Mouse (Mus musculus) cerebellum, postnatal 4 days (tissue): ENCODE data around the gene Map4k2.

Experiments used
- DNase-seq, 2 experiments: peaks; one replicate each; pipeline ENCODE4 v3.0.0; 2022; ENCODE audit warnings: low spot score in 2 of 2, mixed read lengths in 1 of 2

The Map4k2 gene

DNA sequence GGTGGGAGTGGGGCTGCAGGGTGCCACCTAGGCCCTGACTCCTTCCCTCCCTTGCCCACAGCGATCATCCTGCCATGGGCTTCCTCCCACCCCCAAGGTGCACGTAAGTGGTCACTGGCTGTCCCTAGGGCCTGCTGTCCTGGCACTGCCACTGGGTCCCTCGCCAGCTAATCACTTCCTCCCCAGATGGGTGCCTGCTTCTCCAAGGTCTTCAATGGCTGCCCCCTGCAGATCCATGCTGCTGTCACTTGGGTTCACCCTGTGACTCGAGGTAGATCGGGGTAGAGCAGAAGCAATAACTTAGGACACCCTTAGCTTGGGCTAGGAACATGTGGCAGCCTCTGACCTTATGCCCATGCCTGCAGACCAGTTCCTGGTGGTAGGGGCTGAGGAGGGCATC is 5.1 kb downstream of the Map4k2 start:
- DNase-seq = no peak

DNA sequence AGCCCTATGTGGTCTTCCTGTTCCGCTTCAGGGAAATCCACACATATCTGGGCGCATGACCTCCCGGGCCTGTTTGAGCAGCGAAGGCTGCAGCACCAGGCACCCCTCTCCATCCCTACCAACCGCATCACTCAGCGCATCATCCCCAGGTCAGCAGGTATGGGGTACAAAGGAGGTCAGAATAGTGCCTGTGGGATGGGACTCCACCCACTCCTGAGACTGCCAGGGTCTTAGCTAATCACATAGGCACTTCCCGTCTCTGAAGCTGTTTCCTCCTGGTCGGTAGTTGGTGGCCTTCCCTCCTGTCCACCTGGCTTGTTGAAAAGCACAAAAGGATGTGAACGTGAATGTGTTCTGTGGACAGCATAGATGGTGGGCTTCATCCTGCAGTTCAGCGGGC is 5.7 kb downstream of the Map4k2 start:
- DNase-seq = no peak

DNA sequence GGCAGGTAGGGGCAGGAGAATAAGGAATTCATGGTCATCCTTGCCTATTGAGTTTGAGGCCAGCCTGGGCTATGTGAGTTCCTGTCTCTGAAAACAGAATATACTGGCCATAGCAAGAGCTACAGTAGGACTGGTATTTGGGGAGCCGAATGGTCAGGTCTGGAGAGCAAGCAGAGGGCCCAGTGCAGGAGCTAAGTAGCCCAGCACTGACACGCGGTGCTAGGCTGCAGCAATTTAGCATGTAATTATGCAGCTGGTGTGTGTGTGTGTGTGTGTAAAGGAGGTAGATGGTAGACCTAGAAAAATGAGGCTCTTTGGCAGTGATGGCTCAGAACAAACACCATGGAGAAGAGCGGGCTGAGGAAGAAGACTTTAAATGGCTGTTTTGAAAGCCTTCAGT is 6.7 kb downstream of the Map4k2 start:
- no peak for DNase-seq

DNA sequence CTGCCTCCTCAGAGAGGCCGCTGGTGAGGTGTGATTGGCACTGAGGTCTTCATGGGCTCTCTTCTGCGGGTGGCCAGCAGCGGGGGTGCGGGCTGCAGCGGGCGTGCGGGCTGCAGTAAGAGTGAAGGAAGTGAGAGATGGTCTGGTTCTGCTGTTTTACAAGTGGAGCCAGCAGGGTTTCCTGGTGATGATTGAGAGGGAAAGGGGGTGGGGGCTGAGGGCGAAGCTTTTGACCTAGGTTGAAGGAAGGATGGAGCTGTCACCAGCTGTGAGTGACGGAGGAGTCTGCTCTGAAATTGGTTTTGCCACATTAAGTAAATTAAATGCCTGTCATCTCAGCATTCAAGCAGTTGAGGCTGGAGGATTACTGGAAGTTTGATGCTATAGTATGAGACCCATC is 7.8 kb downstream of the Map4k2 start:
- no peak for DNase-seq

DNA sequence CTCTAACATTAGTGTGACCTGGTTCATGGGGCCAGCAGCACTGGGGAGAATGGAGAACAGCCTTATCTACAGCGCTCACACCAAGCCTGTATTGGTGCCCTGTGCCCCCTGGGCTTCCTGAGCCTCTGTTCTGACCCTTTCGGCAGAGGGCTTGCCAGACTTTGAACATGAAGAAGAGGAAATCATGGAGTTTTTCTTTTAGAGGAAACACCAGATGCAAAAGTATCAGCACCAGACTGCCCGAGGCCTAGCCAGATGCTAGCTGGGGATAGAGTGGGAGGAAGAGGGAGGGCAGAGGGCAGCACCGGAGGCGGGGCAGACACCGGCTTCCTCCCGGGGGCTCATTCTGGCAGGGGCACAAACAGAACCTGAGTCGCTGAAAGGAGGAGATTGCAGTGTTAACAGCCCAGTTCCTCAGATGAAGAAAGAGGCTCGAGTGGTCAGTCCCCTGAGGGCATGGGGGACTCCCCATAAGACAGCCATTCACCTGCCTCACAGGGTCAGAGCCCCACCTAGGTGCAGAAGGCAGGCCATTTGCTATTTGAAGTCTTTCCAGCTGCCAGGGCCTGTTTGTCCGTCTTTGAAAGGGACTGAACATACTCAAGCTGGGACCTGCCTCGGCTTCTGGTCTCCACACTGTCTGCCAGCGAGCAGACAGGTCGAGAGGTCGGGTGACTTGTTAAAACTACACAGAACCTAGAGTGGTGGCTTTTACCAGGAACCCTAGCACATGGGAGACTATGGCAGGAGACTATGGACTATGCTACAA is 8.5 kb downstream of the Map4k2 start:
- no peak for DNase-seq

DNA sequence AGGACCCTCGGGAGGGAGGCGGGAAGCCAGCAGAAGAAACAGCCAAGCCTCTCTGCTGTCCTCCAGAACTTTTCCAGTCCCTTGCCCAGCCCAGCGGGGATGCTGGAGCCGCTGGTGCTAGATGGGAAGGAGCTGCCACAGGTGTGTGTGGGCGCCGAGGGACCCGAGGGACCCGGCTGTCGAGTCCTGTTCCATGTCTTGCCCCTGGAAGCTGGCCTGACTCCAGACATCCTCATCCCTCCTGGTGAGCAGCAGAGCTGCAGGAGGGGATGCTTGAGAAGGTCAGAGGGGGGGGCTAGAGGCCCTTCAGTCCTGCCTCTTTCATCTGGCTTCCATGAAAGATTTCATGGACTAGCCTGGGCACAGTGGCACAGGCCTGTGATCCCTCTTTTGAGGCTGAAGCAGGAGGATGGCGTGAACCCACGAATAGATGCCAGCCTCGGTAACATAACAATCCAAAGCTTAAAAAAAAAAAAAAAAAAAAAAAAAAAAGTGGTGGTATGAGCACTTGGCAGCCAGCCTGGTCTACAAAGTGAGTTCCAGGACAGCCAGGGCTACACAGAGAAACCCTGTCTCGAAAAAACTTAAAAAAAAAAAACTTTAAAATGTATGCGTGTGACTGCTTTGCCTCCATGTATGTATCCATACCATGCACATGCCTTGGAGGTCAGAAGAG is 10.6 kb downstream of the Map4k2 start:
- no peak for DNase-seq

DNA sequence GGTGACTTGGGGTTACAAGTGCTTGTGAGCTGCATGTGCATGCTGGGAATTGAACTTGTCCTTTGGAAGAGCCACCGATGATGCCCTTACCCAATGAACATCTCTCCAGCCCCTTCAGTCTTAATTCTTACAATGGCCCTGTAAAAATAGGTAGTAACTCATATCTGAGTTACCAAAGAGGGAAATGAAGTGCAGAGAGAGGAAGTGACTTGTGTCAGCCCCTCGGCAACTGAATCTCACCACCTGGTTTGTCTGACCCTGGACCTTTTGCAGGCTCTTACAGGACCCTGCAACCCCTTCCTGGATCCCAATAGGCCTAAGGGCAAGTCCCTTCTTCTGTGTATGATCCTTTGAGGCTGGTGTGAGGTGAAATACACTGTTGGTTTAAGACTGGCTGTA is 11.2 kb downstream of the Map4k2 start:
- no peak for DNase-seq

DNA sequence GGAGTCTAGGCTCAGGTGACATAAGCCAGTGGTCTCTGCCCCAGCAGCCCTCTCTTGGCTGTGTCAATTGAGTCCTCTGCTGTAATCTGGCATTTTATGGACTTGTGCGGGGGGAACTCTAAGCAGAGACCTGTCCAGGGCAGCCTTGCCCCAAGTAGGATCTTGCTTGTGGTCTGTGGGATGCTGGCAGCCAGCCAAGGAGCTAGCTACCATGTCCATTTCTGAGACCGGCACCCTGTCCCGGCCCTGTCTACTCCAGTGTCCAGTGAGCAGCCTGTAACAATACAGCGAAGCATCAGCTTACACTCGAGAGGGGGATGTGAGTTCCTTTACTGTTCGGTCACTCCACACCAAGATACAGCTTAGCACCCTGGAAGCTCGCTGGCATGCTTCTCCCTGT is 13.1 kb downstream of the Map4k2 start:
- DNase-seq = no peak

DNA sequence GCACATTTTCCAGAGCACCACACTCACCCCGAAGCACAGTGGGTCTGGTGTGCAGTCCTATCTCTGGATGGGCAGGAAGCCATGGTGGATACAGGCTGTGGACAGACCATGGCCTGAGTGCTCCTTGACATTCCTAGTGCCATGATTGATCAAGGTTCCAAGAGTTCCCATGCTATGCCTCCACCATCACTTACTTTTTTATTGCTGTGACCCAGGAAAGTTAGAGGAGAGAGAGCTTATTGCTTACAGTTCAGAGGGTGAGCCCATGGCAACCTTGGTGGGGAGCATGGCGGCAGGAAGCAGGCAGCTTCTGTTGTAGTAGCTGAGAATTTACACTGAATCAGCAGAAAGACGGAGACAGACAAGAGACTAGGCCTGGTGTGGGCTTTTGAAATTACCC is 20.4 kb downstream of the Map4k2 start:
- DNase-seq = no peak

DNA sequence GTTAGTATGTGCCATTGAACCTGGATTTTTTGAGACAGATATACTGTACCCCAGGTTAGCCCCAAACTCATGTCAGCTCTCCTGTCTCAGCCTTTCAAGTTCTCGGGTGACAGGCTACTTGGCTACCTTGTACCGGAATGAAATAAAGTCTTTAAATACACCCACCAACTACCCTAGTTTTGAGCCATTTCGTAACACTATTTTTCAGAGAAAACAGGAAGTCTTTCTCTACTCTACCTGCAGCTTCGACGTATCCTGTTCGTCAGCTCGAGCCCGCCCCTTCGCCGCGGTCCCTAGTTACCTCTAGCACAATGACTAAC is 22.1 kb downstream of the Map4k2 start:
- no peak for DNase-seq

DNA sequence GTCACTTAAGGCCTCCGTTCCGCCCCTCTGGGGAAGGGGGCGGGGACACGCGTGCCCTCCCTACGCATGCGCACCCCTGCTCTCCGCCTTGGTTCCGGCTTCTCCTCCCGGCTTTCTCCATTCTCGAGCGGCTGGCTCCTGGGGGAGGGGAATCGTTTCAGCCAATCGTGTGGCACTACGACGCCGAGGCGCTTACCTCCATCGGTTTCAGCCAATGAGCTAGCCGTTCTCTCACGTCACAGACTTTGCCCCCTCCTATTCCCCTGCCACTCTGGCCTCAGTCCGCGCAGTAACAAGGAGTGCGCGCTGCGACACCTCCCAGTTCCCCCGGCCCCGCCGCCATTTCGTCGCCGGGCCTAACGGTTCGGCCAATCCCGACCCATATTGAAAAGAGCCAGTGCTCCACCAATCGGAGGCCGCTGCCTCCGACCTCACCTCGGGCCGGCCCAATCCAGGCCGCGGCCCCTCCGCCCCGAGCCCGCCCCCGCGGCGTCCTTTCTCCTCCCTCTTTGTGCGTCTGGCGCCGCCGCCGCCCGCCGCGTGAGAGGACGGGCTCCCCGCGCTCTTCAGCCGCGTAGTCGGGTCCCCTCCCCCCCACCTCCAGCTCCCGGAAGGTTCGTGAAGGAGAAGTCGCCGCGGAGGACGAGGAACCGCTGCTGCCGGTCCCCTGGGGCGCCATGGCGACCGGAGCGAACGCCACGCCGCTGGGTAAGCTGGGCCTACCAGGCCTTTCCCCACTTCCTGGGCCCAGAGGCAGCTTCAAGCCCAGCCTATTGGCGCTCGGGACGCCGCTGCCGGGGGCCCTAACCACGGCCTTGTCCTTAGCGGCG is 22.7 kb downstream of the Map4k2 start, which contains the start of gene Sf1:
Sf1 (plus strand) TSS at position 280 of the 830 bp plus-strand sequence.
- peak; percentile 97 to 99 for DNase-seq

DNA sequence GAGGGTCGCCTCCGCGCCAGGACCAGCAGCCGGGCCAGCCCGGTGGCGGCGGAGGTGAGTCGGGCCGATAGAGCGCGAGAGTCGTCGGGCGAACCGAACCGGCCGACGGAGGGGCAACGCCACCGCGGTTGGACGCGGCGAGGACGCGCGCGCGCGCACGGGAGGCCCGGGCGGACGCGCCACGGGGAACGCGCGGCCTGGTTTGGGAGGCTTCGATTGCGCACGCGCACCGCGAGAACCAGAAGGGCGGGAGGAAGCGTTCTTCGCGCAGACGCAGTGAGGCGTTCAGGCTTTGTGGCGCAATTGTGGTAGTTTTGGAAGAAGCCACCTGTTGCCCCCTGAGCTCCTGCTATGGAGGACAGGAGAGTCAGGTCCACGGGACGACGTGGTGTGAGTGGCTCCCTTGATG is 23.4 kb downstream of the Map4k2 start:
- peak; percentile 84 to 93 for DNase-seq

DNA sequence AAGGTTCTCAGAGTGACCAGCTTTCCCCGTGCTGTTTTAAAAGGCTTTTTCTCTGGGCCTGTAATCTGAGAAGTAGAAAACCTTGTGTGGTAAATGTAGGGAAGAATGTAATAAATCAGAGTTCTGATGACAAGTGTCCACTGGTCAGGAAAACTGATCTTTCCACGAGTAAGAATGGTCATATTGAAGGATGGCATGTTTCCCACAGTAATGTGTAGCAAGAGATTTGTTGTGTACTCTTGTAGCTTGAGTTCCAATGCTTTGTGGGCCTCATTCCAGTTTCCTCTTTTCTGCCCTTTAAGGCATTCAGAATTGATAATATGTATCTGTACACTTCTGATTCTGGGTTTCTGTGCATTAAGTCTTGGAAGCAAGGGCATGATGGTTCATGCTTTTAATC is 23.9 kb downstream of the Map4k2 start:
- DNase-seq = no peak

DNA sequence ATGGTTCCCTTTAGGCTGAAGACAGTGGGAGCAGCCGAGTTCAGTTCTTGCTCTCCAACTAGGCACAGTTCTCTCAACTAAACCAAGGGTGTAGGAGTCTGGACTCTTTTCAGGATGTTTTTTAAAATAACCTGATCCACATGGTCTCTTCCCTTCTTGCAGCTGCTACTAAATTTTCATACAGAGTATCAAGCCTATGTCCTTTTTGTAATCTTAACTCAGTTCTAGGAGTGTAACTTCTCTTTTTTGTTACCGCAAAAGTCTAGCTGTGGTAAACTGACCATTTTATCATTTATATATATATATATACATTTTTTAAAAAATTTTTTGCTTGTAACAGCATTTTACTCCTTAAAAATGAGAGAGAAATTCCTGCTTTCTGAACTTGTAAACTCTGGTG is 29.2 kb downstream of the Map4k2 start:
- DNase-seq = no peak

DNA sequence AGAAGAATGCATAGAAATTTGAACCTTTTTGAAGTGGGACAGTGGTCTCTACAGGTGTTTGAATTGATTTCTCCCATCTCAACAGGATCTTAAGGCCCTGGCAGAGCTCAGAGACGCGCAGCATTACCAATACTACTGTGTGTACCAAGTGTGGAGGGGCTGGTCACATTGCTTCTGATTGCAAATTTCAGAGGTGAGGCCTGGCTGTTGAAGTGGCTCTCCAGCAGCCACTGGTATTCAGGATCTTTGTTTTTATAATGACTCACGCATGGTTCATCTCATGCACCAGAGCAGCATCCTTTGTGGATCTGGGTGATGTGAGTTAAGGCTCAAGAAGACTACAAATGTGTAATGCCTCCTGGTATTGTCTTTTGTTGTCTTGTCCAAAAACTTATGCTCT is 31.5 kb downstream of the Map4k2 start:
- no peak for DNase-seq

DNA sequence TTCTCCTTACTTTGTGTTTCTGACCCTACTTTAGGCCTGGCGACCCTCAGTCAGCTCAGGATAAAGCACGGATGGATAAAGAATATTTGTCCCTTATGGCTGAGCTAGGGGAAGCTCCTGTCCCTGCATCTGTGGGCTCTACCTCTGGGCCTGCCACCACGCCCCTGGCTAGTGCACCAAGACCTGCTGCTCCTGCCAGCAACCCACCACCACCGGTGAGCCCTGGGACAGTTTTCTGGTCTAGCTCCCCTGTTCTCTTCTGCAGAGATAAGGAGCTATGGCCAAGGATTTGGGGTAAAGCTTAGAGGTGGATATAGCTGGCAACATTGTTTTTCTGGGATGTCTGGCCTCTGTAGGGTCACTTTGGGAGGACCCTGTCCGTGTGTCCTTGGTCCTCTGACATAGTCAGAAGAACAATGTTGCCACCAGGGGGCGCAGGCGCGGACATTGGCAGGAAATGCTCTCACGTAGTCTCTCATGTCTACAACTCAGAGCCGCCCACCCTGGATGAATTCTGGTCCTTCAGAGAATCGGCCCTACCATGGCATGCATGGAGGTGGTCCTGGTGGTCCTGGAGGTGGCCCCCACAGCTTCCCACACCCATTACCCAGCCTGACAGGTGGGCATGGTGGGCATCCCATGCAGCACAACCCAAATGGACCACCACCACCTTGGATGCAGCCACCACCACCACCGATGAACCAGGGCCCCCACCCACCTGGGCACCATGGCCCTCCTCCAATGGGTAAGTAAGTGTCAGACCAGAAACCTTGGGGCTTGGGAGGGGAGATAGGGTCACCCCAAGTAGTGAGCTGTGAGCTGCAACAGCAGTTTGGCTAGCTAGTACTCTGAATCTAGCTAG is 32.8 kb downstream of the Map4k2 start:
- DNase-seq = peak; percentile 79 to 90

DNA sequence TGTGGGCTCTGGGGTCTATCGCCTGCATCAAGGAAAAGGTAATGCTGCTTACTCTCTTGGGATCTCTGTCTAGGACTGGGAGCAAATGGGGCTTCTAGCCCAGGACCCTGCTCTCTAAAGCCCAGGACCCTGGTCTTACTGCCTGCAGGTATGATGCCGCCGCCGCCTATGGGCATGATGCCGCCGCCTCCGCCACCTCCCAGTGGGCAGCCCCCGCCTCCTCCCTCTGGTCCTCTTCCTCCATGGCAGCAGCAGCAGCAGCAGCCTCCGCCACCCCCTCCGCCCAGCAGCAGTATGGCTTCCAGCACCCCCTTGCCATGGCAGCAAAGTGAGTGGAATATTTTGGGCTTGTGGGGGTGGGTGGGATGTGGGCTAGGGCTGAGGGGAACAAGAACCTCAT is 33.6 kb downstream of the Map4k2 start:
- no peak for DNase-seq

DNA sequence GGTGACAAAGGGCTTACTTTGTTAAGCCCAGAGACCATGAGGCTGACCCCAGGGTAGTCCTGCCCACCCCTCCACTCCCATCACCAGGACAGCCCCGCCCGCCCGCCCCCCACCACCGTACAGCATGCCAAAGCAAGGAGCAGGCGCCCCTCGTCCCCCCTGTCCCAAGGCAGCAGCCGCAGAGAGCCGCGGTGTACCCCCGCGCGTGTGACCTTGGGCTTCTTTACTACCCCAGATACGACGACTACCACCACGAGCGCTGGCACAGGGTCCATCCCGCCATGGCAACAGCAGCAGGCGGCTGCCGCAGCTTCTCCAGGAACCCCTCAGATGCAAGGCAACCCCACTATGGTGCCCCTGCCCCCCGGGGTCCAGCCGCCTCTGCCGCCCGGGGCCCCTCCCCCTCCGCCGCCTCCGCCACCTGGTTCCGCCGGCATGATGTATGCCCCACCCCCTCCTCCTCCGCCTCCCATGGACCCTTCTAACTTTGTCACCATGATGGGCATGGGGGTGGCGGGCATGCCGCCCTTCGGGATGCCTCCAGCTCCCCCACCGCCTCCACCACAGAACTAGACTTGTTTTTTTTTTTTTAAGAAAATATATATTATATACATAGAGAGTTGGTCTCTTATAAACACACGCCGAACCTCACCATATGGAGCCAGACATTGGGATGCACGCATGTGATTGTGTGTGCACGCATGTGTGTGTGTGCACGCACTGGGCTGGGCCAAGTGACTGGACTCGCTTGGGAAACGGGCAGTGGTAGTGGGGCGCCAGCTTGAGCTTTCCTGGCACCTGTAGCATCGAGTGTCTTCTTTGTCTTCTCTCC is 34.7 kb downstream of the Map4k2 start:
- DNase-seq = no peak

DNA sequence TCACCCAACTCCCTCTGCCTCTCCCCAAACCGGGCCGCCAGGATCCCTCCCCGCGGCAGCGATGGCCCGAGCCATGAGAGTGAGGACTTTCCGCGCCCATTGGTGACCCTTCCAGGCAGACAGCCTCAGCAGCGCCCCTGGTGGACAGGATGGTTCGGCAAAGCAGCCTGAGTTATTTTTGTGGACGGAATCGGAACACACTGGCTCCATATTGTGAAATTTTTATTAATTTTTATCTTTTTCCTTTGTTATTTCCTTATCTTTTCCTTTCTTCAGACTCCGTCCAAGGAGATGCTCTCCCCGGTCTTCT is 35.3 kb downstream of the Map4k2 start:
- DNase-seq = peak; percentile 66 to 82

DNA sequence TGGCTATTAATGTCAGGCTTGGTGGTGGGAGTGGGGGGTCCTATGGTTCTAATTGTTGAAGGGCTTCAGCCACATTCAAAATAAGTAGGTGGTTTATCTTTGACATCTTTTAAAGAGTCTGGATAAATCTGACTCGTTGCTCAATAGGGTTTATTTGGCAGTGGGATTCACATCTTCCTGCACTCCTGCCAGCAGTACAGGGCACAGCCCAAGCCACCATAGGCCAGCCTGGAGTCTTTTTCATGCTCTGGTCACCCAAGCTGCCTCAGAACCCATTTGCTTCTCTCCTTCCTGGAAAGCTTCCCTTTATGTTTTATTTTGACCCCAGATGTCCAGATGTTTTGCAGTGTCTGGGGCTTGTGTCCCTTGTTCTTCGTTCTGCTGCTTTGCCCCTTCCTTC is 35.7 kb downstream of the Map4k2 start:
- DNase-seq = no peak
